Mouse (Mus musculus) intestine, embryonic 14.5 days (tissue): Measurements from ENCODE around the gene Fam129c. TPM values are rescaled to one million over a fixed set of nuclear protein-coding genes. Genes with fewer than 3 reads are reported as not detected.
A peak's percentile ranks its signal among the peaks of the same experiment; 100 is the strongest.

Experiments
- ATAC-seq: fragments of 200-750 bp; cut with Nextera tagmentation; replicated peaks from 2 replicates; pipeline ENCODE4 v1.8.0; 2017; ENCODE audit warnings: low read depth, moderate number of reproducible peaks, moderate TSS enrichment, moderate library complexity; ENCODE audit not compliant: low FRiP score, low TSS enrichment
- DNase-seq: peaks from one replicate; pipeline ENCODE4 v3.0.0-alpha.2; 2018; ENCODE audit warnings: low spot score
- H3K27ac ChIP-seq: fragments of 300-500 bp; sonication (generic); 2 replicates; pipeline ENCODE4 v1.5.1; 2014; ENCODE audit warnings: low read depth, mild to moderate bottlenecking, control low read depth
- H3K27me3 ChIP-seq: fragments of 300-500 bp; sonication (generic); replicated peaks from 2 replicates; pipeline ENCODE4 v1.6.1; 2014; ENCODE audit warnings: low read length, control low read depth; ENCODE audit not compliant: control insufficient read depth, insufficient read depth
- H3K36me3 ChIP-seq: fragments of 300-500 bp; sonication (generic); 2 replicates; pipeline ENCODE4 v1.6.1; 2014; ENCODE audit warnings: low read length, control low read depth; ENCODE audit not compliant: control insufficient read depth, insufficient read depth
- H3K4me1 ChIP-seq: fragments of 300-500 bp; sonication (generic); replicated peaks from 2 replicates; pipeline ENCODE4 v1.6.1; 2014; ENCODE audit warnings: low read length, control low read depth, mixed read lengths; ENCODE audit not compliant: control insufficient read depth, insufficient read depth
- H3K4me2 ChIP-seq: fragments of 300-500 bp; sonication (generic); 2 replicates; pipeline ENCODE4 v1.6.1; 2014; ENCODE audit warnings: low read length
- H3K4me3 ChIP-seq: fragments of 300-500 bp; sonication (generic); 2 replicates; pipeline ENCODE4 v1.5.1; 2014; ENCODE audit warnings: low read depth, low read length, control low read depth, mixed read lengths
- H3K9ac ChIP-seq: fragments of 300-500 bp; sonication (generic); 2 replicates; pipeline ENCODE4 v1.6.1; 2014; ENCODE audit warnings: mild to moderate bottlenecking, low read length
- H3K9me3 ChIP-seq: fragments of 300-500 bp; sonication (generic); 2 replicates; pipeline ENCODE4 v1.6.1; 2016; ENCODE audit warnings: low read length, control low read depth; ENCODE audit not compliant: control insufficient read depth
- WGBS: fragments of 180-500 bp; shearing (Covaris S2); extraction: QIAGEN DNeasy Blood & Tissue Kit; methylation state at CpG from one replicate; pipeline ENCODE4 v1.1.7; 2014; 5-methylcytosine and 5-hydroxymethylcytosine counted together
- polyA plus RNA-seq: library from polyadenylated mRNA; unstranded; fragments of >200 nt; fragmentation: Nextera tagmentation; extraction: Ambion mirVana; gene quantifications from 2 replicates; pipeline ENCODE4 v1.2.1, GENCODE M21; 2014

The Fam129c gene
- polyA plus RNA-seq, 1 experiment from 2014 or later, result 3.1 TPM

- peaks cover 74% of the 10 kb centered on the region for H3K27me3 ChIP-seq
- WGBS, result 84% methylated on average over 5 of the region's 5 CpGs
- DNase-seq, result no peak
Measured at GRCm38 (mm10) chr8:71560765-71561164, 36.7 kb upstream of the Fam129c start.

GRCm38 (mm10) chr8:71561401-71561800, 36.0 kb upstream of the Fam129c start:
- no peak overlapping the region for H3K9ac ChIP-seq
- peak; percentile 92 for DNase-seq
- no peak overlapping the region for H3K4me2 ChIP-seq
- H3K36me3 ChIP-seq, result no peaks in the 10 kb centered on the region
- H3K27me3 ChIP-seq, result peaks cover 77% of the 10 kb centered on the region
- peaks cover 6% of the 10 kb centered on the region; the same call in 1 of the 2 replicates for H3K9me3 ChIP-seq
- H3K4me3 ChIP-seq, result no peak overlapping the region
- 3% methylated on average over 15 of the region's 15 CpGs for WGBS
- H3K27ac ChIP-seq, result no peak overlapping the region
- peaks cover 4% of the 10 kb centered on the region; the same call in 1 of the 2 replicates for H3K4me1 ChIP-seq
- no peak for ATAC-seq

More at GRCm38 (mm10) chr8:71560765-71561164, 36.7 kb upstream of the Fam129c start:
- no peak overlapping the region for H3K27ac ChIP-seq
- ATAC-seq, result no peak
- H3K36me3 ChIP-seq, result no peaks in the 10 kb centered on the region
- H3K9ac ChIP-seq, result no peak overlapping the region
- peaks cover 6% of the 10 kb centered on the region; the same call in 1 of the 2 replicates for H3K9me3 ChIP-seq
- peaks cover 4% of the 10 kb centered on the region; the same call in 1 of the 2 replicates for H3K4me1 ChIP-seq
- H3K4me2 ChIP-seq, result no peak overlapping the region
- no peak overlapping the region for H3K4me3 ChIP-seq

- Histone ChIP-seq H3K27me3 (peaks cover 63% of the 10 kb centered on the region), H3K9ac (no peak overlapping the region), H3K36me3 (no peaks in the 10 kb centered on the region), H3K4me3 (peak overlapping the region; percentile 7; the same call in 1 of the 2 replicates), H3K9me3 (peaks cover 6% of the 10 kb centered on the region; the same call in 1 of the 2 replicates), H3K4me1 (peaks cover 4% of the 10 kb centered on the region; the same call in 1 of the 2 replicates), H3K27ac (no peak overlapping the region), H3K4me2 (peak overlapping the region; percentile 42)
- WGBS, result 2% methylated on average over 33 of the region's 33 CpGs
- peak; percentile 12; the same call in 1 of the 2 replicates for ATAC-seq
- DNase-seq, result peak; percentile 91
Measured at GRCm38 (mm10) chr8:71562751-71563150, 34.7 kb upstream of the Fam129c start.

- WGBS, result 83% methylated on average over 4 of the region's 4 CpGs
- ATAC-seq (no peak), DNase-seq (no peak)
- Histone ChIP-seq H3K9ac (no peak overlapping the region), H3K4me1 (peaks cover 4% of the 10 kb centered on the region; the same call in 1 of the 2 replicates), H3K36me3 (no peaks in the 10 kb centered on the region), H3K27me3 (peaks cover 53% of the 10 kb centered on the region), H3K27ac (no peak overlapping the region), H3K9me3 (peaks cover 6% of the 10 kb centered on the region; the same call in 1 of the 2 replicates), H3K4me2 (no peak overlapping the region), H3K4me3 (no peak overlapping the region)
Measured at GRCm38 (mm10) chr8:71563992-71564391, 33.5 kb upstream of the Fam129c start.

GRCm38 (mm10) chr8:71566501-71566900, 30.9 kb upstream of the Fam129c start, which contains the start of gene Nxnl1:
Gene Nxnl1, minus strand, starts transcription at chr8:71566601.
- Histone ChIP-seq H3K9me3 (peaks cover 6% of the 10 kb centered on the region; the same call in 1 of the 2 replicates), H3K4me2 (no peak within 1 kb of the TSS), H3K27ac (no peak within 1 kb of the TSS), H3K27me3 (peaks cover 31% of the 10 kb centered on the region), H3K36me3 (no peaks in the 10 kb centered on the region), H3K4me1 (peaks cover 10% of the 10 kb centered on the region; the same call in 1 of the 2 replicates), H3K9ac (no peak within 1 kb of the TSS), H3K4me3 (no peak within 1 kb of the TSS)
- 65% methylated on average over 3 of the region's 3 CpGs for WGBS
- DNase-seq (no peak), ATAC-seq (no peak)

- WGBS, result 70% methylated on average over 7 of the region's 7 CpGs
- no peak for DNase-seq
- H3K27ac ChIP-seq, result no peak overlapping the region
Measured at GRCm38 (mm10) chr8:71567587-71567986, 29.9 kb upstream of the Fam129c start.

GRCm38 (mm10) chr8:71568387-71568937, 29.0 kb upstream of the Fam129c start, which contains the start of gene Slc27a1:
Gene Slc27a1, plus strand, starts transcription at chr8:71568882.
- Histone ChIP-seq H3K4me3 (peak within 1 kb of the TSS; percentile 50), H3K4me2 (peak within 1 kb of the TSS; percentile 82), H3K27ac (peak within 1 kb of the TSS; percentile 52; the same call in 1 of the 2 replicates), H3K9ac (peak within 1 kb of the TSS; percentile 36), H3K4me1 (peaks cover 6% of the 10 kb centered on the region; the same call in 1 of the 2 replicates), H3K27me3 (peaks cover 12% of the 10 kb centered on the region), H3K9me3 (peaks cover 6% of the 10 kb centered on the region; the same call in 1 of the 2 replicates), H3K36me3 (no peaks in the 10 kb centered on the region)
- 16% methylated on average over 13 of the region's 13 CpGs for WGBS
- DNase-seq (no peak), ATAC-seq (no peak)

More at GRCm38 (mm10) chr8:71567587-71567986, 29.9 kb upstream of the Fam129c start:
- ATAC-seq, result no peak
- Histone ChIP-seq H3K27me3 (peaks cover 20% of the 10 kb centered on the region), H3K9ac (no peak overlapping the region), H3K4me3 (no peak overlapping the region), H3K36me3 (no peaks in the 10 kb centered on the region), H3K9me3 (peaks cover 6% of the 10 kb centered on the region; the same call in 1 of the 2 replicates), H3K4me2 (no peak overlapping the region), H3K4me1 (peaks cover 10% of the 10 kb centered on the region; the same call in 1 of the 2 replicates)

- Histone ChIP-seq H3K4me1 (peaks cover 6% of the 10 kb centered on the region; the same call in 1 of the 2 replicates), H3K4me3 (peak overlapping the region; percentile 50), H3K27me3 (peaks cover 12% of the 10 kb centered on the region), H3K27ac (peak overlapping the region; percentile 52; the same call in 1 of the 2 replicates), H3K9me3 (peaks cover 5% of the 10 kb centered on the region; the same call in 1 of the 2 replicates), H3K9ac (peak overlapping the region; percentile 36; the same call in 1 of the 2 replicates), H3K4me2 (peak overlapping the region; percentile 82), H3K36me3 (no peaks in the 10 kb centered on the region)
- WGBS, result 17% methylated on average over 6 of the region's 6 CpGs
- DNase-seq (peak; percentile 65), ATAC-seq (no peak)
Measured at GRCm38 (mm10) chr8:71568941-71569340, 28.5 kb upstream of the Fam129c start.
